Mouse (Mus musculus) macrophage (primary cell): Measurements from ENCODE around the gene Cgas. TPM values are rescaled to one million over a fixed set of nuclear protein-coding genes. Genes with fewer than 3 reads are reported as not detected.

Experiments
- H3K27ac ChIP-seq: fragments of 350-480 bp; formaldehyde crosslinking; 2 replicates; pipeline ENCODE4 v1.9.0; 2021
- H3K36me3 ChIP-seq: fragments of 350-480 bp; formaldehyde crosslinking; 2 replicates; pipeline ENCODE4 v1.9.0; 2021; ENCODE audit errors: inconsistent target
- H3K4me3 ChIP-seq: fragments of 350-480 bp; formaldehyde crosslinking; 2 replicates; pipeline ENCODE4 v1.9.0; 2021; ENCODE audit errors: inconsistent target
- H3K79me2 ChIP-seq: fragments of 350-480 bp; formaldehyde crosslinking; 2 replicates; pipeline ENCODE4 v1.9.0; 2021; ENCODE audit errors: inconsistent target
- WGBS: methylation state at CpG from one replicate; pipeline ENCODE4 v1.1.7; 2026; ENCODE audit warnings: inconsistent platforms; ENCODE audit not compliant: missing documents; 5-methylcytosine and 5-hydroxymethylcytosine counted together
- polyA plus RNA-seq: library from polyadenylated mRNA; stranded (reverse); fragments of 250-400 nt; gene quantifications from 3 replicates; pipeline ENCODE4 v1.2.4, GENCODE M21; 2018; ENCODE audit warnings: inconsistent platforms

Gene Cgas
- polyA plus RNA-seq, 1 experiment from 2014 or later: 7.4 TPM

GRCm38 (mm10) chr9:78432471-78432870 is 10.6 kb downstream of the Cgas start:
- Histone ChIP-seq H3K36me3 (peaks cover 51% of the 10 kb centered on the region; the same call in 1 of the 2 replicates), H3K79me2 (peaks cover 25% of the 10 kb centered on the region), H3K27ac (no peak overlapping the region), H3K4me3 (no peak overlapping the region)
- 94% methylated on average over 5 of the region's 5 CpGs for WGBS

- Histone ChIP-seq H3K4me3 (no peak overlapping the region), H3K36me3 (peaks cover 38% of the 10 kb centered on the region; the same call in 1 of the 2 replicates), H3K79me2 (peaks cover 9% of the 10 kb centered on the region; the same call in 1 of the 2 replicates), H3K27ac (no peak overlapping the region)
- WGBS: 53% methylated on average over 6 of the region's 6 CpGs
Measured at GRCm38 (mm10) chr9:78430486-78430885, 12.6 kb downstream of the Cgas start.

GRCm38 (mm10) chr9:78429551-78429950 is 13.5 kb downstream of the Cgas start:
- 28% methylated on average over 2 of the region's 2 CpGs for WGBS
- H3K27ac ChIP-seq: peak overlapping the region; percentile 62

GRCm38 (mm10) chr9:78428870-78429432 is 14.1 kb downstream of the Cgas start:
- peak overlapping the region; percentile 62 for H3K27ac ChIP-seq
- no peak overlapping the region for H3K4me3 ChIP-seq
- no peaks in the 10 kb centered on the region for H3K79me2 ChIP-seq
- peaks cover 25% of the 10 kb centered on the region; the same call in 1 of the 2 replicates for H3K36me3 ChIP-seq
- 79% methylated on average over 4 of the region's 4 CpGs for WGBS

More at GRCm38 (mm10) chr9:78429551-78429950, 13.5 kb downstream of the Cgas start:
- no peak overlapping the region for H3K4me3 ChIP-seq
- peaks cover 28% of the 10 kb centered on the region; the same call in 1 of the 2 replicates for H3K36me3 ChIP-seq
- no peaks in the 10 kb centered on the region for H3K79me2 ChIP-seq

- WGBS: 37% methylated on average over 6 of the region's 6 CpGs
- H3K79me2 ChIP-seq: no peaks in the 10 kb centered on the region
- peaks cover 18% of the 10 kb centered on the region; the same call in 1 of the 2 replicates for H3K36me3 ChIP-seq
- H3K4me3 ChIP-seq: no peak overlapping the region
- peak overlapping the region; percentile 62 for H3K27ac ChIP-seq
Measured at GRCm38 (mm10) chr9:78428185-78428584, 14.9 kb downstream of the Cgas start.

GRCm38 (mm10) chr9:78427362-78427781 is 15.7 kb downstream of the Cgas start:
- peaks cover 10% of the 10 kb centered on the region; the same call in 1 of the 2 replicates for H3K36me3 ChIP-seq
- no peaks in the 10 kb centered on the region for H3K79me2 ChIP-seq
- 0 out of 2 replicates have a peak overlapping the region, but pooled peaks have one; percentile 62 for H3K27ac ChIP-seq
- 33% methylated on average over 16 of the region's 27 CpGs for WGBS
- H3K4me3 ChIP-seq: no peak overlapping the region

- Histone ChIP-seq H3K79me2 (no peaks in the 10 kb centered on the region), H3K36me3 (no peaks in the 10 kb centered on the region), H3K27ac (no peak overlapping the region), H3K4me3 (no peak overlapping the region)
- WGBS: no CpG with 5 or more reads among the region's 7 CpGs
Measured at GRCm38 (mm10) chr9:78401596-78401995, 41.4 kb downstream of the Cgas start.

- 91% methylated on average over 5 of the region's 5 CpGs for WGBS
- Histone ChIP-seq H3K4me3 (no peak overlapping the region), H3K79me2 (no peaks in the 10 kb centered on the region), H3K27ac (no peak overlapping the region), H3K36me3 (no peaks in the 10 kb centered on the region)
Measured at GRCm38 (mm10) chr9:78400570-78400969, 42.5 kb downstream of the Cgas start.

GRCm38 (mm10) chr9:78396517-78396916 is 46.5 kb downstream of the Cgas start:
- Histone ChIP-seq H3K4me3 (no peak overlapping the region), H3K36me3 (no peaks in the 10 kb centered on the region), H3K79me2 (no peaks in the 10 kb centered on the region), H3K27ac (no peak overlapping the region)
- WGBS: 71% methylated on average over 9 of the region's 9 CpGs

- Histone ChIP-seq H3K79me2 (no peaks in the 10 kb centered on the region), H3K27ac (no peak within 1 kb of the TSS), H3K4me3 (no peak within 1 kb of the TSS), H3K36me3 (no peaks in the 10 kb centered on the region)
- 4% methylated on average over 89 of the region's 93 CpGs for WGBS
Measured at GRCm38 (mm10) chr9:78395630-78396351, 47.2 kb downstream of the Cgas start, which contains the start of gene Ddx43. TSS of gene Ddx43 (plus strand) at chr9:78395777.

GRCm38 (mm10) chr9:78395244-78395629 is 47.8 kb downstream of the Cgas start:
- H3K79me2 ChIP-seq: no peaks in the 10 kb centered on the region
- H3K36me3 ChIP-seq: no peaks in the 10 kb centered on the region
- no peak overlapping the region for H3K4me3 ChIP-seq
- 44% methylated on average over 11 of the region's 11 CpGs for WGBS
- H3K27ac ChIP-seq: no peak overlapping the region

- Histone ChIP-seq H3K36me3 (no peaks in the 10 kb centered on the region), H3K27ac (no peak overlapping the region), H3K4me3 (no peak overlapping the region), H3K79me2 (no peaks in the 10 kb centered on the region)
- WGBS: 79% methylated on average over 7 of the region's 7 CpGs
Measured at GRCm38 (mm10) chr9:78394602-78395001, 48.4 kb downstream of the Cgas start.

- no peak overlapping the region for H3K4me3 ChIP-seq
- H3K79me2 ChIP-seq: no peaks in the 10 kb centered on the region
- no peaks in the 10 kb centered on the region for H3K36me3 ChIP-seq
- 88% methylated on average over 10 of the region's 10 CpGs for WGBS
- no peak overlapping the region for H3K27ac ChIP-seq
Measured at GRCm38 (mm10) chr9:78393741-78394140, 49.3 kb downstream of the Cgas start.

- H3K4me3 ChIP-seq: no peak overlapping the region
- no peak overlapping the region for H3K27ac ChIP-seq
- no peaks in the 10 kb centered on the region for H3K79me2 ChIP-seq
- H3K36me3 ChIP-seq: no peaks in the 10 kb centered on the region
- 58% methylated on average over 5 of the region's 5 CpGs for WGBS
Measured at GRCm38 (mm10) chr9:78389981-78390380, 53.1 kb downstream of the Cgas start.

- no peaks in the 10 kb centered on the region for H3K36me3 ChIP-seq
- no peak overlapping the region for H3K4me3 ChIP-seq
- H3K27ac ChIP-seq: no peak overlapping the region
- whole genome bisulfite sequencing: 92% methylated on average over 7 of the region's 7 CpGs
- no peaks in the 10 kb centered on the region for H3K79me2 ChIP-seq
Measured at GRCm38 (mm10) chr9:78386947-78387346, 56.1 kb downstream of the Cgas start.
